Comparison of ENCODE assay signal across 8 mouse cellular contexts in genomic region chr3:95818571-95819288, GRCm38 (mm10). TPM values are rescaled to one million over a fixed set of nuclear protein-coding genes. Genes with fewer than 3 reads are reported as not detected.
DNase-seq lines count a peak whose midpoint lies in the region; ATAC-seq lines count a peak whose summit lies in the region.

Gene Rprd2, minus strand, starts transcription at chr3:95818863.

- peak; percentile 64 for ATAC-seq in hindbrain, embryonic 13.5 days (ENCODE audit: low FRiP score)

- peak within 1 kb of the TSS; percentile 60 for H3K4me2 ChIP-seq in hindbrain, embryonic 13.5 days

- H3K4me3 ChIP-seq in hindbrain, embryonic 13.5 days = peak within 1 kb of the TSS; percentile 76

- no peaks in the 10 kb centered on the region for H3K27me3 ChIP-seq in hindbrain, embryonic 13.5 days

- H3K9me3 ChIP-seq in hindbrain, embryonic 13.5 days = no peaks in the 10 kb centered on the region

- H3K9ac ChIP-seq in hindbrain, embryonic 13.5 days = peak within 1 kb of the TSS; percentile 97

- peaks cover 31% of the 10 kb centered on the region for H3K4me1 ChIP-seq in hindbrain, embryonic 13.5 days (replicated peaks)

- peak within 1 kb of the TSS; percentile 100 for H3K27ac ChIP-seq in hindbrain, embryonic 13.5 days

- peak; percentile 89 for DNase-seq in NIH3T3 (ENCODE audit: low read depth)
- peak; percentile 86 to 88 for DNase-seq in cerebellum, postnatal 10 days
- DNase-seq in frontal cortex, postnatal 14 days (ENCODE audit: low spot score in 2 of 2) = peak; percentile 58 to 72
- DNase-seq in layer of hippocampus, postnatal 36 days = peak; percentile 82 to 84
- DNase-seq in lung, postnatal 36 days = peak; percentile 75
- DNase-seq in retina, postnatal 1 day = peak; percentile 91
- DNase-seq in urinary bladder, adult 18-20 months (ENCODE audit: low spot score in 2 of 2) = peak; percentile 66 to 77

- no peaks in the 10 kb centered on the region for H3K36me3 ChIP-seq in hindbrain, embryonic 13.5 days

- WGBS in hindbrain, embryonic 13.5 days = under 1% methylated on average over 60 of the region's 60 CpGs

RNA-seq across cellular contexts. Expression of gene Rprd2, which starts in this region (rescaled TPM):
- polyA plus RNA-seq in hindbrain, embryonic 13.5 days (2015; fragmentation: Nextera tagmentation; extraction: Ambion mirVana) = 23.8 and 24.4 TPM in 2 replicates
- total RNA-seq in layer of hippocampus, postnatal 36 days (2021) = 10 to 100 TPM; 68.5 to 71.8 TPM

Comparison
In these comparisons a context has a peak if more than half of its experiments do, and no peak if none do; other contexts are left out.
1. Peak in every context shown above with its lines: DNase-seq, ATAC-seq, H3K4me3 ChIP-seq and H3K27ac ChIP-seq.